Mouse (Mus musculus): ENCODE data around the gene Cmip. TPM values are rescaled to one million over a fixed set of nuclear protein-coding genes. Genes with fewer than 3 reads are reported as not detected.

Cmip gene
- polyA plus RNA-seq, 1 experiment from 2014 or later, result 87.3 TPM

- peak within 1 kb of the TSS; percentile 71 for H3K9ac ChIP-seq
- no peak within 1 kb of the TSS for H3K27ac ChIP-seq
- peaks cover 34% of the 10 kb centered on the region for H3K27me3 ChIP-seq
- H3K4me3 ChIP-seq, result peak within 1 kb of the TSS; percentile 56
- H3K4me1 ChIP-seq (replicated peaks), result peaks cover 15% of the 10 kb centered on the region
- peak; percentile 36; the same call in 1 of the 2 replicates for ATAC-seq (ENCODE audit: low FRiP score)
- no peaks in the 10 kb centered on the region for H3K36me3 ChIP-seq
- H3K9me3 ChIP-seq, result no peaks in the 10 kb centered on the region
- WGBS, result under 1% methylated on average over 62 of the region's 62 CpGs
- peak within 1 kb of the TSS; percentile 99 for H3K4me2 ChIP-seq
Observed at GRCm38 (mm10) chr8:117498179-117498914, 241.5 kb downstream of the Cmip start, which contains the start of gene Plcg2. Gene Plcg2 (plus strand): TSS chr8:117498291.

DNA sequence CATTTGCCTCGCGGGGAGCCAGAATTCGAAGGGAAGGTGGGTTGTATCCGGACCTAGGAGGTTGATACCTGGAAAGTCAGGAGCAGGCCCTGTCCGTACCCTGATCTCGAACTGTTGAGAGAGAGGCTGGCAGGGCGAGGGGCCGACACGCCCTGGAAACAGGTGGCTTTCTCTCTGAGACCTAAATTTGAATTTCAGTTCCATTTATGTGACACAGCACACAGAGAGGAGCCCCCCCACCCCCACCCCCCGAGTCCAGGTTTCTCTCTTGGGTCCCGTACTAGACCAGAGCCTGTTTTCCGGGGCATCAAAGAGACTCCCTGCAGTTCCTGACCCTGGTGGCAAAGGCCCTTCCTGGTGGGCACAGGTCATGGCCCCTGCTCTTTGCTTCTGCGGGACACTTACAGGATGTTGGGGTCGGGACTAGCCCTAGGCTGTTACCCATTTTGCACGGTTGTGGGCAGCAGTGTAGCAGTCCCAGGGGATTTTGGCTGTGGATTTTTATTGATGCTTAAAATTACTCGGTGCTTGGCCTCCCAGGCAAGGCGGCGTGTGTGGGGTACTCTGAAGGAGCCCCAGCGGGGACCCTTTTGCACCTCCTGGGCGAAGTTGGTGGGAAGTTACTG lies 242.2 kb downstream of the Cmip start:
- Histone ChIP-seq H3K4me3 (peak overlapping the region; percentile 56), H3K9ac (peak overlapping the region; percentile 71; the same call in 1 of the 2 replicates), H3K27ac (no peak overlapping the region), H3K4me2 (peak overlapping the region; percentile 99), H3K9me3 (no peaks in the 10 kb centered on the region), H3K27me3 (peaks cover 34% of the 10 kb centered on the region), H3K36me3 (no peaks in the 10 kb centered on the region), H3K4me1 (replicated peaks) (peaks cover 15% of the 10 kb centered on the region)
- WGBS, result 9% methylated on average over 20 of the region's 20 CpGs
- ATAC-seq (ENCODE audit: low FRiP score), result no peak

GRCm38 (mm10) chr8:117500232-117500823 lies 243.5 kb downstream of the Cmip start:
- Histone ChIP-seq H3K9ac (no peak overlapping the region), H3K4me1 (replicated peaks) (peaks cover 15% of the 10 kb centered on the region), H3K27ac (no peak overlapping the region), H3K36me3 (no peaks in the 10 kb centered on the region), H3K4me3 (no peak overlapping the region), H3K4me2 (no peak overlapping the region), H3K9me3 (no peaks in the 10 kb centered on the region), H3K27me3 (peaks cover 31% of the 10 kb centered on the region)
- 83% methylated on average over 5 of the region's 5 CpGs for WGBS
- ATAC-seq (ENCODE audit: low FRiP score), result no peak

DNA sequence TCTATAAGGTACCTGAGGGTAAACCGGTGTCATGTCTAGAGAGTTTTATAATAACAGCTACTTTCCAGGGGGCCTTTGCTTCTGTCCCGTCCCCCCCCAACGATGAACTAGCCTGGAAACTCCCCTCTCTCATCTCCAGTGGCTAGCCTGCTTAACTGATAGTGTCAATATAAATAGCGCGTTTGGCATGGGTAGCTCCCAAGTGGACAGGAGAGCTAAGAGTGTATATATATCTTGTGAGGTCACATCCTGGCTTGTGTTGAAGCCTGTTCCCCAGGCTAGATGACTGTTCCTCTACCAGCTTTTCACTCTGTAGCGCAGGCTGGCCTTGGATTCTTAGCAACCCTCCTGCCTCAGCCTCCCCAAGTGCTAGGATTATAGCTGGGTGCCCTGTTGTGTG lies 244.5 kb downstream of the Cmip start:
- Histone ChIP-seq H3K27ac (no peak overlapping the region), H3K36me3 (no peaks in the 10 kb centered on the region), H3K9me3 (no peaks in the 10 kb centered on the region), H3K4me2 (no peak overlapping the region), H3K9ac (no peak overlapping the region), H3K4me3 (no peak overlapping the region), H3K27me3 (peaks cover 31% of the 10 kb centered on the region), H3K4me1 (replicated peaks) (peaks cover 15% of the 10 kb centered on the region)
- ATAC-seq (ENCODE audit: low FRiP score), result no peak
- 94% methylated on average over 6 of the region's 6 CpGs for WGBS

DNA sequence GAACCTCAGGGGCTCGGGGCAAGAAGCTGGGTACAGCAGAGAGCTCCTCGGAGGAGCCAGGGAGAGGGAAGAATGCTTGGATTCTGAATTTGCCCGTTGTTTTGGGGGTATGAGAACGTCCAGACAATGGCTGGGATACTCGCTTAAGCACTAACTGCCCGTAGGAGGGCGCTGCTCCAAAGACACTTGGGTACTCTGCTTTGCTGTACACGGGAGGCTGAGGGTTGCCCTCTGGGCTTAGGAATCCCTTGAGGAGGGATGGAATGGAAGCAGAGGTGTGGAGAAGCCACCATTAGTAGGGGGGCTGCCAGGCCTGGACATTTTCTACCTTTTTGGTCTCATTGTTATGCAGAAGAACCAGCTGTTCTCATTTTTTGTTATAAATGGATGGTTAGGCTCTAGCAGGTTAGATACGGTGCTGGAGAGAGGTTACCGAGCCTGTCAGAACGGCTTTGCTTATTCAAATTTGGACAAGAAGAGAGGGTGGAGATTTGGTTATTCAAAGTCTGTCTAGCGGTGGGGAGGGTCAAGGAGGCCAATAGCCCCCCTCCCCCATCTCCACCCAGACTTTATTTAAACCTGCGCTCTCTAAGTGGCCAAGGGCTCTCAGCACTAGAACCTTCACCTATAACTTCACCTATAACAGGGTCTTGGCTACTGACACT lies 246.7 kb downstream of the Cmip start:
- WGBS, result 56% methylated on average over 13 of the region's 13 CpGs
- peaks cover 7% of the 10 kb centered on the region for H3K4me1 ChIP-seq (replicated peaks)
- no peak for ATAC-seq (ENCODE audit: low FRiP score)
- H3K4me3 ChIP-seq, result no peak overlapping the region
- H3K9ac ChIP-seq, result no peak overlapping the region
- H3K27me3 ChIP-seq, result peaks cover 9% of the 10 kb centered on the region
- H3K36me3 ChIP-seq, result no peaks in the 10 kb centered on the region
- no peak overlapping the region for H3K27ac ChIP-seq
- no peaks in the 10 kb centered on the region for H3K9me3 ChIP-seq
- H3K4me2 ChIP-seq, result no peak overlapping the region

GRCm38 (mm10) chr8:117507703-117508102 lies 250.8 kb downstream of the Cmip start:
- Histone ChIP-seq H3K9ac (no peak overlapping the region), H3K4me1 (replicated peaks) (no peaks in the 10 kb centered on the region), H3K9me3 (peaks cover 10% of the 10 kb centered on the region; the same call in 1 of the 2 replicates), H3K27me3 (no peaks in the 10 kb centered on the region), H3K4me3 (no peak overlapping the region), H3K4me2 (no peak overlapping the region), H3K27ac (no peak overlapping the region), H3K36me3 (no peaks in the 10 kb centered on the region)
- WGBS, result 95% methylated on average over 8 of the region's 8 CpGs
- ATAC-seq (ENCODE audit: low FRiP score), result no peak

Small RNA genes within 50 kb of the gene (microRNA-seq; reads per million reads assigned to microRNA genes)
- gene Mir7077 (not detected), gene Mir7078 (not detected)

Other genes starting within 250 kb of the Cmip start
- 0.03 TPM in 1 of 2 replicates, not detected in the other for gene Pkd1l2, start 174.6 kb upstream of the Cmip start, polyA plus RNA-seq (2015; fragmentation: Nextera tagmentation; extraction: Ambion mirVana)
- 0.21 and 0.27 TPM in 2 replicates for gene Bco1, start 161.2 kb upstream of the Cmip start, polyA plus RNA-seq (2015; fragmentation: Nextera tagmentation; extraction: Ambion mirVana)
- gene Gan, start 98.9 kb upstream of the Cmip start, polyA plus RNA-seq (2015; fragmentation: Nextera tagmentation; extraction: Ambion mirVana), result 3.5 TPM in 2 replicates
- 1.3 and 1.6 TPM in 2 replicates for gene Plcg2, start 241.2 kb downstream of the Cmip start, polyA plus RNA-seq (2015; fragmentation: Nextera tagmentation; extraction: Ambion mirVana)

All from hindbrain, embryonic 13.5 days (tissue).